Mouse (Mus musculus) thymus, adult 2 months (tissue): ENCODE data around the gene Rcan2. TPM values are rescaled to one million over a fixed set of nuclear protein-coding genes. Genes with fewer than 3 reads are reported as not detected.

Source experiments
- DNase-seq: peaks from one replicate; pipeline ENCODE4 v3.0.0; 2021
- H3K27ac ChIP-seq: fragments of 200-500 bp; 2 replicates; pipeline ENCODE4 v1.5.1; 2012; ENCODE audit warnings: low read length, control low read depth; ENCODE audit not compliant: control insufficient read depth, insufficient read depth
- H3K27me3 ChIP-seq: fragments of 200-500 bp; 2 replicates; pipeline ENCODE4 v1.6.1; 2012; ENCODE audit warnings: mild to moderate bottlenecking, low read length, moderate library complexity, mixed read lengths; ENCODE audit not compliant: control insufficient read depth, insufficient read depth
- H3K36me3 ChIP-seq: fragments of 200-500 bp; 2 replicates; pipeline ENCODE4 v1.6.1; 2012; ENCODE audit warnings: mild to moderate bottlenecking, low read length, moderate library complexity; ENCODE audit not compliant: control insufficient read depth, insufficient read depth
- H3K4me1 ChIP-seq: fragments of 200-500 bp; replicated peaks from 2 replicates; pipeline ENCODE4 v1.6.1; 2012; ENCODE audit warnings: low read length; ENCODE audit not compliant: control insufficient read depth, insufficient read depth
- H3K4me3 ChIP-seq: fragments of 200-500 bp; 2 replicates; pipeline ENCODE4 v1.5.1; 2012; ENCODE audit warnings: mild to moderate bottlenecking, low read length, control low read depth, moderate library complexity; ENCODE audit not compliant: control insufficient read depth, insufficient read depth
- CTCF ChIP-seq: fragments of 200-500 bp; IDR thresholded peaks from 2 replicates; pipeline ENCODE4 v1.5.1; 2012; ENCODE audit warnings: mild to moderate bottlenecking, control low read depth, low read length, moderate library complexity, borderline replicate concordance; ENCODE audit not compliant: control insufficient read depth, poor library complexity, insufficient read depth; ENCODE audit errors: extremely low read depth
- POLR2A ChIP-seq: fragments of 200-500 bp; IDR thresholded peaks from 2 replicates; pipeline ENCODE4 v1.6.1; 2012; ENCODE audit warnings: mild to moderate bottlenecking, low read length, control low read depth, moderate library complexity; ENCODE audit not compliant: control insufficient read depth, poor library complexity, insufficient read depth; ENCODE audit errors: extremely low read depth
- WGBS: fragments of 180-500 bp; shearing (Covaris S2); methylation state at CpG from one replicate; pipeline ENCODE4 v1.1.7; 2018; 5-methylcytosine and 5-hydroxymethylcytosine counted together
- polyA plus RNA-seq: library from polyadenylated mRNA; depleted of rRNA; stranded (reverse); fragments of >200 nt; gene quantifications from 2 replicates; pipeline ENCODE4 v1.2.3, GENCODE M21; 2012

Gene Rcan2
- polyA plus RNA-seq, 1 experiment = 6.4 TPM

DNA sequence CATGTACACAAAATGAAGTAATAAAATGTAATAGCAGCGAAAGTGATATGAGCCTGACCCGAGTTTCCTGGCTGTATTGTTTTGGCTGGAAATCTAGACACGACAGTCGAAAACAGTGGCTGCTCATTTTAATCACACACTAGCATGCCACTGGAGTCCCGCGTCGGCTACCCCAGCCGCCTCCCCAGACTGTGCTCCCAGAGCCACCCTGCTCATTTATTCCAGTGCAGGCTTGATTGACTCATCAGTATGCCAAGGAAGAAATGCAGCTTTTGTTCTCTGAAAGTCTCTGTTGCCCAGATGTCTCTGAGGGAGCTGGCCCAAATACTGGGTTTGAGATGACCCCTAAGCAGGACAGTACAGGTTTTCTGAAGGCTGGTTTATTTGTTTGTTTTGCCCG is 132.9 kb downstream of the Rcan2 start:
- Histone ChIP-seq H3K4me1 (no peaks in the 10 kb centered on the region), H3K27ac (no peak overlapping the region), H3K27me3 (no peaks in the 10 kb centered on the region), H3K36me3 (no peaks in the 10 kb centered on the region), H3K4me3 (no peak overlapping the region)
- TF ChIP-seq CTCF = no peak
- TF ChIP-seq POLR2A = no peak
- WGBS = 95% methylated on average over 9 of the region's 9 CpGs
- no peak for DNase-seq

DNA sequence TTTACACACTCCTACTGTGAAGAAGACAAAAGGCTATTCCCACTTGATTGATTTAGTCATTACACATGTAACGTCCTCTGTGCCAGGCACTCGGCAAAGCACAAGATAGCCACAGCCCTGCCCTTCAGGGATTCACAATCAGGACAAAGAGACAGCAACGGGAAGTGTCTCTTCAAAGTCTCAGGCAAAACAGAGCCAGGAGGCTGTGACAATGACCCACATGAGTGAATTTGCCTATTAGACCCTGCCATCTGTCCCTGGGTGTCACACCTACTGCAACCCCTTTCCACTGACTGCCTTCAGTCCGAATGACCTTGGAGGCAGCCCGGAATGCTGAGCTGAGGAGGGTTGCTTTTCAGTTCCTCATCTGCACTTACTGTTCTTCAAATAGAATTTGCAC is 151.1 kb downstream of the Rcan2 start:
- H3K27me3 ChIP-seq = no peaks in the 10 kb centered on the region
- no peak for DNase-seq
- no peak overlapping the region for H3K27ac ChIP-seq
- no peak overlapping the region for H3K4me3 ChIP-seq
- H3K4me1 ChIP-seq = no peaks in the 10 kb centered on the region
- TF ChIP-seq CTCF (no peak), POLR2A (no peak)
- no peaks in the 10 kb centered on the region for H3K36me3 ChIP-seq
- WGBS = 28% methylated on average over 5 of the region's 5 CpGs

- no peak for DNase-seq
- H3K27me3 ChIP-seq = no peaks in the 10 kb centered on the region
- 8% methylated on average over 17 of the region's 17 CpGs for WGBS
- H3K4me3 ChIP-seq = no peak overlapping the region
- no peak overlapping the region for H3K27ac ChIP-seq
- no peaks in the 10 kb centered on the region for H3K4me1 ChIP-seq
- H3K36me3 ChIP-seq = no peaks in the 10 kb centered on the region
- TF ChIP-seq CTCF (no peak), POLR2A (no peak)
Observed at GRCm38 (mm10) chr17:43952661-43953534, 151.7 kb downstream of the Rcan2 start.

- no peak overlapping the region for H3K27ac ChIP-seq
- no peak for DNase-seq
- H3K27me3 ChIP-seq = no peaks in the 10 kb centered on the region
- WGBS = 78% methylated on average over 10 of the region's 10 CpGs
- TF ChIP-seq POLR2A = no peak
- no peak for TF ChIP-seq CTCF
- no peak overlapping the region for H3K4me3 ChIP-seq
- no peaks in the 10 kb centered on the region for H3K36me3 ChIP-seq
- H3K4me1 ChIP-seq = no peaks in the 10 kb centered on the region
Observed at GRCm38 (mm10) chr17:43953535-43953918, 152.4 kb downstream of the Rcan2 start.

DNA sequence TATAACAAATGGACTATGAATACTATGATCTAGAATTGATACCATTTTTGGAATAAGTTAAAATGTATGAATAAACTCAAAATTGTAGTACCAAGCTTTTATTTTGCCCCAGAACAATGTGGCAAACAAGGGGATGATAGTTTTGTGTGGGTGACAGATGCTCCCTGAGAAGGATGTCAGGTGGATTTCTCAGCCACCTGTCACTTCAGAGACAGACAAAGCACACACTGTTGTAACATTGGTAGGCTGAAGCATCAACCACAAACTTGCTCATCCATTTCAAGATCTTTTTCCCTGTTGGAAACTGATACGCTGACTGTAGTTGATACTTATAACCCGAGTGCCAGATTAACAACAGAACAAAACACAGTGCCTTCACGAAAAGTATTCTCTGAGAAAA is 158.6 kb downstream of the Rcan2 start:
- no peaks in the 10 kb centered on the region for H3K36me3 ChIP-seq
- no peak for DNase-seq
- 85% methylated on average over 3 of the region's 3 CpGs for WGBS
- H3K27me3 ChIP-seq = no peaks in the 10 kb centered on the region
- no peak overlapping the region for H3K4me3 ChIP-seq
- H3K27ac ChIP-seq = no peak overlapping the region
- no peaks in the 10 kb centered on the region for H3K4me1 ChIP-seq
- TF ChIP-seq POLR2A = no peak
- TF ChIP-seq CTCF = no peak

GRCm38 (mm10) chr17:43969943-43970342 is 168.8 kb downstream of the Rcan2 start:
- H3K4me3 ChIP-seq = no peak overlapping the region
- no peak overlapping the region for H3K27ac ChIP-seq
- DNase-seq = no peak
- TF ChIP-seq POLR2A = no peak
- no peak for TF ChIP-seq CTCF
- H3K4me1 ChIP-seq = no peaks in the 10 kb centered on the region
- H3K36me3 ChIP-seq = no peaks in the 10 kb centered on the region
- 97% methylated on average over 10 of the region's 10 CpGs for WGBS
- H3K27me3 ChIP-seq = no peaks in the 10 kb centered on the region

GRCm38 (mm10) chr17:43977572-43977971 is 176.4 kb downstream of the Rcan2 start:
- H3K27ac ChIP-seq = no peak overlapping the region
- no peaks in the 10 kb centered on the region for H3K27me3 ChIP-seq
- H3K4me3 ChIP-seq = no peak overlapping the region
- H3K36me3 ChIP-seq = no peaks in the 10 kb centered on the region
- TF ChIP-seq POLR2A = no peak
- no peak for TF ChIP-seq CTCF
- no peaks in the 10 kb centered on the region for H3K4me1 ChIP-seq
- 96% methylated on average over 2 of the region's 2 CpGs for WGBS
- DNase-seq = no peak
